ENCODE assay signal across 9 mouse cellular contexts in the genomic region with DNA sequence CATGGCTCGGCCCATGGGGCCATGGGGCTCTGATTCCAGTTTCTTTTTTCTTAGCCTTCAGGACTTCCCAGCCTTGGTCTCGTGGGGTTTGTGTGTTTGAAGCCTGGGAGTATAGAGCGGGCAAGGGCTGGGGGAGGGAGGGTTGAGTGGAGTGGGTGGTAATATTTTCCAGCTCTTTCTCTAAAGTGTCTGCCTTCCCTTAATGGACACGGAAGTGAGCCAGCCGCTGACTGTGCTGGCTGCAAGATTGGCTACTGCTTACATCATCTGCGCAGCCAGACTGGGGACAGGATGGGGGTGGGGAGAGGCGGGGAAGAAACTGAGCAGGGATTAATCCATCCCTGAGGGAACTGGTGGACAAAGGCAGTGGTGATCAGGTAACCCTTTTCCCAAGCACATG. TPM values are rescaled to one million over a fixed set of nuclear protein-coding genes. Genes with fewer than 3 reads are reported as not detected.
A peak's percentile ranks its signal among the peaks of the same experiment; 100 is the strongest.
DNase-seq lines count a peak whose midpoint lies in the region; ATAC-seq and TF ChIP-seq lines count a peak whose summit lies in the region.
"Had no signal": no experiment of that assay in that cellular context is flagged by ENCODE, and none has a peak within 500 bp of the region (broad histone marks: within the 10 kb centered on the region; RNA-seq: fewer than 3 reads in every experiment).

No protein-coding gene starts in this region.

- H3K79me2 ChIP-seq in myocyte (ENCODE audit: control insufficient read depth, insufficient read depth): no peaks in the 10 kb centered on the region

- 0 out of 2 replicates have a peak, but pooled peaks cover 3% of the 10 kb centered on the region for H3K4me1 ChIP-seq in forebrain, embryonic 16.5 days (replicated peaks; ENCODE audit: control insufficient read depth, insufficient read depth, low read length)

- no peak for TF ChIP-seq POLR2A in myocyte (IDR thresholded peaks at IDR 0.05; ENCODE audit: insufficient read length, low read depth)

- no peaks in the 10 kb centered on the region for H3K27me3 ChIP-seq in forebrain, embryonic 16.5 days (replicated peaks; ENCODE audit: control insufficient read depth, insufficient read depth, low read length)
- no peaks in the 10 kb centered on the region for H3K27me3 ChIP-seq in myocyte (ENCODE audit: control insufficient read depth, insufficient read depth, insufficient read length)

- H3K9me3 ChIP-seq in forebrain, embryonic 16.5 days (ENCODE audit: control insufficient read depth, low read length): no peaks in the 10 kb centered on the region

- 19% methylated on average over 7 of the region's 7 CpGs for WGBS in forebrain, embryonic 16.5 days

- H3ac ChIP-seq in myocyte (ENCODE audit: control insufficient read depth, insufficient read length): no peak overlapping the region

- peak; percentile 46 for DNase-seq in kidney, postnatal 10 days
- no peak for DNase-seq in kidney, adult 9 months
- peak; percentile 60 for DNase-seq in heart, postnatal 25 days (ENCODE audit: low spot score)
- DNase-seq in left cerebral cortex, postnatal 25 days (ENCODE audit: low spot score in 2 of 2): peak; percentile 23 to 66
- DNase-seq in B cell, adult 2 months: no peak
- no peak for DNase-seq in ovary, adult 18-20 months (ENCODE audit: low spot score)

- no peak overlapping the region for H3K4me3 ChIP-seq in forebrain, embryonic 16.5 days (replicated peaks; ENCODE audit: low read length)
- H3K4me3 ChIP-seq in myocyte: no peak overlapping the region

- intact Hi-C loops in heart, postnatal 25 days (cut with DNase I): no loop called here
- intact Hi-C loops in left cerebral cortex, postnatal 25 days (cut with DNase I): no loop called here

- H3K36me3 ChIP-seq in forebrain, embryonic 16.5 days (ENCODE audit: control insufficient read depth, insufficient read depth): no peaks in the 10 kb centered on the region
- no peaks in the 10 kb centered on the region for H3K36me3 ChIP-seq in myocyte (ENCODE audit: control insufficient read depth, insufficient read depth)

- H3K27ac ChIP-seq in forebrain, embryonic 16.5 days (ENCODE audit: low read length): no peak overlapping the region

- no peak overlapping the region for H3K9ac ChIP-seq in forebrain, embryonic 16.5 days (replicated peaks; ENCODE audit: low read depth, low read length)

- ATAC-seq in forebrain, embryonic 16.5 days: peak; percentile 75; the same call in 1 of the 2 replicates

- H3K4me2 ChIP-seq in forebrain, embryonic 16.5 days (ENCODE audit: low read length): no peak overlapping the region
- peak overlapping the region; percentile 85 for H3K4me2 ChIP-seq in myocyte (ENCODE audit: low read depth)

TF ChIP-seq in myocyte, 11 proteins besides CTCF, POLR2A, EP300 and RAD21:
- TF ChIP-seq CEBPB (IDR thresholded peaks at IDR 0.05; ENCODE audit: insufficient read depth, poor library complexity, severe bottlenecking) (peak; percentile 96), SRF (IDR thresholded peaks at IDR 0.05; ENCODE audit: control insufficient read depth, insufficient read length, low read depth) (peak; percentile 97), MYOD1 (IDR thresholded peaks at IDR 0.05; ENCODE audit: control insufficient read depth in 1 of 3, insufficient read length in 2 of 3, low read depth in 2 of 3) (peak in 1 of 3 experiments; percentile 49), POLR2AphosphoS2 (IDR thresholded peaks at IDR 0.05; ENCODE audit: insufficient read length, low read depth) (no peak), MYOG (IDR thresholded peaks at IDR 0.05; ENCODE audit: control insufficient read depth in 1 of 3, insufficient read depth in 1 of 3, insufficient read length in 2 of 3, low read depth in 2 of 3) (peak in 1 of 3 experiments; percentile 41)

RNA-seq across cellular contexts. Expression of a gene that starts 52.3 kb away (rescaled TPM):
- not detected in 2 replicates for polyA plus RNA-seq in forebrain, embryonic 16.5 days (2015; fragmentation: Nextera tagmentation; extraction: Ambion mirVana)
- total RNA-seq in heart, postnatal 25 days (2021): not detected
- not detected for total RNA-seq in left cerebral cortex, postnatal 25 days (2021)
- not detected for polyA plus RNA-seq in myocyte (2012; fragmentation: generic; extraction: Trizol)
- total RNA-seq: layer of hippocampus, postnatal 25 days had no signal

Comparison
In these comparisons a context has a peak if more than half of its experiments do, and no peak if none do; other contexts are left out.
1. DNase-seq: peak in kidney, postnatal 10 days (single experiment), heart, postnatal 25 days (single experiment) and left cerebral cortex, postnatal 25 days (2 of 2); none in kidney, adult 9 months (single experiment), B cell, adult 2 months (0 of 2) and ovary, adult 18-20 months (single experiment).